Mouse (Mus musculus) G1E-ER4 (cell line): ENCODE results near the gene Olfr1224-ps1. TPM values are rescaled to one million over a fixed set of nuclear protein-coding genes. Genes with fewer than 3 reads are reported as not detected.
"Not testable (repeated sequence)": the region's sequence is repeated elsewhere in the genome, so short reads cannot be mapped to it uniquely, and the experiment has no call there.

ENCODE experiments used
- GATA1 ChIP-seq: IDR thresholded peaks from one replicate; pipeline ENCODE4 v1.8.0; 2012; ENCODE audit warnings: low read length, inconsistent platforms
- polyA plus RNA-seq: library from polyadenylated mRNA; stranded (reverse); fragments of >175 nt; gene quantifications from 2 replicates; pipeline ENCODE4 v1.2.3, GENCODE M21; 2012

The Olfr1224-ps1 gene
- not detected in 2 replicates for polyA plus RNA-seq

DNA sequence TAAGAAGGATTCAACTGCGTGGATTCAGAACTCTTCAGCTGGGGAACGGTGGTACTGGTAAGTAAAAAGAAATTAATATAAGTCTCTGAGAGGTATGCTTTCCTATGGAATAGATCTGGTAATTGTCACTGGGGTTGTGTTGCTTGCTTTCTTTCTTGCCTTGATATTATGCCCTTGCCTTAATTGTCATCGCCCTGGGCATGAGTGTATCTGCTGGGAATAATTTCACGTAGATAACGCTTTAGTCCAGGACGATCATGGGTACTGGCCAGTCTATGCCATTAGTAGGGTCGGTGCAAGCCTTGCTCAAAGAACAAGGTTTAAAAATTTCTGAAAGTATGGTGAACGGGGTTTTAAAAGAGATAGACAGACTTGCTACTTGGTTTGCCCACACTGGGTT is at the start of gene Olfr1224-ps1:
Olfr1224-ps1 (minus strand) TSS at position 101 of the 400 bp plus-strand sequence.
- not testable (repeated sequence) for TF ChIP-seq GATA1

DNA sequence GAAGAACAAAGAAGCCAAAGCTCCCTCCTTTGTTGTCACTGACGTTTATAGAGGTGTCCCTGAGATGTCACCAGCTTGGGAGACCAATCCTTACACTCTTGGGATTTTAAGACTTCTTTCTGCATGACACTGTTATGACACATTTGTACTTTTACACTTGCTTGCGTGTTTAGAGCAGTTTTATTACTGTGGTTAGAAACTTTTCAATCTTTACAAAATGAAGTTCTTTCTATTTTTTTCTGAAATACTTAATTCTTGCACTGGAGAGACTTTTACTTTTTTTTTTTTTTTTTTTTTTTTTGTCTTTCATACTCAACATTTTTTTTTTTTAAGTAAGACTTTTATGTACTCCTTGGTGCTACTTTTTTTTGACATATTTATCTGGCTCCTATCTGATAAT is 36.1 kb upstream of the Olfr1224-ps1 start, which contains the start of gene Olfr1226:
Olfr1226 (minus strand) TSS at position 101 of the 400 bp plus-strand sequence.
- no peak for TF ChIP-seq GATA1

DNA sequence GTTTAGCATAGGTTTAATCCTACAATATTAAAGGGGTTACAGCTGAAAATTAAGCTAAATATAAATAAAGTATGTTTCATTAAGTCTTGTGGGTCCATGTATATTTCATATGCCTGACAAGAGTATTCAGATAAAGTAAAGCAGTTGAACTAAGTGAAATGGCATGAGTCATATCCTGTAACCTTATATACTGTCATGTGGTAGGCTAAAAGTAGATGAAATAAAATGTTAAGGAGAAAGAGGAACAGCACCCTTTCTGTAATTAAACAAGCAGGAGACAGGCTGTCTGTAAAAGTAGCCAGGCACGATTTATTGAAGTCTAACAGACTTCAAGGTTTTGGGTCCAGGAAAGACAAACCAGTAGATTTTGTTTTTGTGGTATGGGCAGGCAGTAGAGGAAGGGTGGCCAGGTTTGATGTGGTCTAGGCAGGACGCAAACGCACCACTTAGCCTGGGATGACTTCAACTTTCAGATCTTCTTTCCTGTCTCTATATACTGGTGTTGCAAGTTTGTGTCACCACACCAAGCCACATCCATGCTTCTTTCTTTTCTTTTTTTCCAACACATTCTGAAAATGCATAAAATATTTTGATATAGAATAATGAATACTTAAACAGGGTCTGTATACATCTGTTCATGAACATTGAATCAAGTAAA is 32.6 kb upstream of the Olfr1224-ps1 start:
- TF ChIP-seq GATA1: no peak

DNA sequence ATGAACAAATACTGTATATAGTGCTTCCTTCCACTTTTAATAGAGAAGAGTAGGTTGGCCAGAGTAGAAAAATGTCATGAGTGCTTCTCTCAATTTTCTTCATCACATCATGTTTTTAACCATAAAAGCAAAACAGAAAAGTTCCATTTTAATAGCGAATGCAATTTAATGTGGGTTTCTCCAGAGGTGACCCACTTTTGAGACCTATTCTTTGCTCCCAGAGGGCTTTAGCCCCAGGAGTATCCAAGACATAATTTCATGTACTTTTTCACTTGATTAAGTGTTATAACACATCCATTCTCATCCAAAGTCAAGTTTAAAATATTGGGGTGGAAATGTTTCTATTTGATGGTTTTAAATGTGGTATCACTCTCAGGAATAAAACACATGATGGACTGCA is 10.7 kb upstream of the Olfr1224-ps1 start, which contains the start of gene Olfr1225:
Olfr1225 (minus strand) TSS at position 101 of the 400 bp plus-strand sequence.
- TF ChIP-seq GATA1: no peak

DNA sequence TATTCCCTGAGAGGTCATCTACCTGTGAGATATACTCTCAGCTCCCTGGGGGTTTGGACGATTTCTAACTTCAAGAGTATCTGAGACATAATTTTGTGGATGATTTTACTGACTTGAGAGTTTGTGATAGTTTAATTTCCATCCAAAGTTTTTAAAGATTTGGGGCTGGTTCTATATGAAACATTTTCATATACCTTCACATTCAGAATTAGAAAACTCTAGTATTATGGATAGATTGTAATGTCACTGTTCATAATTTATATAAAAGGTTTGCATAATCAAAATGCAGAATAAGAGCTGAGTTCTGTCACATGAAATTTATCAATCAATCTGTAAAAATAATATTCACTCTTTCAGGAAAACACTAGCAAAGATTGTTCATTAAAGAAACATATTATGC is 12.4 kb downstream of the Olfr1224-ps1 start, which contains the start of gene Olfr1223:
Olfr1223 (minus strand) TSS at position 101 of the 400 bp plus-strand sequence.
- TF ChIP-seq GATA1: no peak

DNA sequence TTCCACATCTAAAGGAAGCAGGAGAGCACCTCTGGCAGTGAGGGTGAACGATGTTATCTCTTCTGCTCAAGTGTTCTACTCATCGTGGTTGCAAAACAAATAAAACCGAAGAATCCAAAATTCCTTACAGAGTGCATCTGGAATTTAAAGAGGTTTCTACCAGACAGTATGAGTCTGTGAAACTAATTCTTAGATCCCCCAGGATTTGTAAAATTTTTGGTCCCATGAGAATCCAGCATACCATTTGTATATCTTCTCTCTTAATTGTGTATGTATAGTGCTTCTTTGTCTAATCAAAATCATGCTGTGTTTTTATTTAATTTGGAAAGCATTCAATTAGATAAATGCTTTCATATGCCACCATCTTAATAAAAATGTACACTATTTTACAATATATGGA is 30.9 kb downstream of the Olfr1224-ps1 start, which contains the start of gene Olfr1222:
Olfr1222 (minus strand) TSS at position 101 of the 400 bp plus-strand sequence.
- no peak for TF ChIP-seq GATA1

DNA sequence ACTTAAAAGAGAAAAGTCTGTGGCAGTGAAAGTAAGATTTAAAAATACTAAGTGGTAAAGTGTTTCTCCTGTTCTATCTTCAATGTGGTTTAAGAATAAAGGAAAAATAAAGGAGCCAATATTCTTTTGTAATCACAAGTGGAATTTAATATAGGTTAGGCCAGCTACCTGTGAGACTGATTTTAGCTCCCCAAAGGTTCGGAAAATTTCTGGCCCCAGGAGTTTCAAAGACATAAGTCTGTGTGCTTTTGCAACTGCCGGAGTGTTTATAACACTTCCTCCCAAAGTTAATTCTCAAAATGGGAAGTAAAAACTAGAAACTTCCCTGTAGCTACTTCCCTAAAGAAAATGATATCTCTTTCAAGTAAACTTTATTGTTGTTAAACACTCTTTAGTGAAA is 46.7 kb downstream of the Olfr1224-ps1 start, which contains the start of gene Olfr1221:
Olfr1221 (minus strand) TSS at position 101 of the 400 bp plus-strand sequence.
- no peak for TF ChIP-seq GATA1

DNA sequence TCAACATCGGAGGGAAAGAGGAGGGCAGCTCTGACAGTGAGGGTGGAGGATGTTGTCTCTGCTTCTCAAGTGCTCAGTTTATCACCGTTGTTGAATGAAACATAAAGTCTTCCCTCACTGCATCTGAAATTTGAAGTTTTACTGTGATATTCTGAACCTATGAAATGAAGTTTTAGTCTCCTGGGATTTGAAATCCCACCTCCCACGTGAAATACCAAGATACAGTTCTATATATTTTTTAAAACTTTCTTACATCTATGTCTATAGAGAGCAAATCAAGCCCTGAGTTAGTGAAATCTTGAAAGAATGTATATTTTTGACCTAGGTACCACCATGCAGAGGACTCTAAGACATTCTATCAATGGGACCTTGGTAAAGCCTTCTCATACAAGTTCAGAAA is 57.2 kb downstream of the Olfr1224-ps1 start, which contains the start of gene Olfr1220:
Olfr1220 (minus strand) TSS at position 101 of the 400 bp plus-strand sequence.
- no peak for TF ChIP-seq GATA1

DNA sequence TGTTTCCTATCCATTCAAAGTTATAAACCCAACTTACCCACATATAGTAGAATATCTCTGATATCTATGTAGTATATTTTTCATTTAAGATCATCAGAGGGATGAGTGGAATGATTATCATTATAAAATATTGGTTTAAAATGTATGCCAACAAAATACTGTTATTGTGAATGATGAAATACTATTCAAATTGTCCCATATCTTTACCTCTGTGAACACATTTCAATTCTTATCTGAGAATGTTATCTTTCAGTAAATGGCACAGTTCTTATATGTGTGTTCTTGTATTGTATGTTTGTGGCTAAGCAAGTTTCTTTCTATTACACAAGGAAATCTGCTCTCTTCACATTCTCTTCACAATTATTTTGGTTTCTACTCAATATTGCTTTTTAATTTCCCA is 58.2 kb downstream of the Olfr1224-ps1 start:
- no peak for TF ChIP-seq GATA1

Other genes starting within 250 kb of the Olfr1224-ps1 start
- gene Olfr1209, start 248.9 kb downstream of the Olfr1224-ps1 start, polyA plus RNA-seq: not detected in 2 replicates
- gene Olfr1211, start 226.0 kb downstream of the Olfr1224-ps1 start, polyA plus RNA-seq: not detected in 2 replicates
- not detected in 2 replicates for gene Olfr1212, start 210.1 kb downstream of the Olfr1224-ps1 start, polyA plus RNA-seq
- gene Gm13762, start 183.8 kb downstream of the Olfr1224-ps1 start, polyA plus RNA-seq: not detected in 2 replicates
- not detected in 2 replicates for gene Olfr1214, start 171.4 kb downstream of the Olfr1224-ps1 start, polyA plus RNA-seq
- gene Olfr1215, start 157.1 kb downstream of the Olfr1224-ps1 start, polyA plus RNA-seq: not detected in 2 replicates
- gene Olfr1216, start 145.8 kb downstream of the Olfr1224-ps1 start, polyA plus RNA-seq: not detected in 2 replicates
- not detected in 2 replicates for gene Olfr1217, start 132.0 kb downstream of the Olfr1224-ps1 start, polyA plus RNA-seq
- not detected in 2 replicates for gene Olfr1218, start 102.9 kb downstream of the Olfr1224-ps1 start, polyA plus RNA-seq
- not detected in 2 replicates for gene Olfr1219, start 80.6 kb downstream of the Olfr1224-ps1 start, polyA plus RNA-seq
- gene Olfr1220, start 57.3 kb downstream of the Olfr1224-ps1 start, polyA plus RNA-seq: not detected in 2 replicates
- not detected in 2 replicates for gene Olfr1221, start 46.8 kb downstream of the Olfr1224-ps1 start, polyA plus RNA-seq
- gene Olfr1222, start 31.0 kb downstream of the Olfr1224-ps1 start, polyA plus RNA-seq: not detected in 2 replicates
- not detected in 2 replicates for gene Olfr1223, start 12.5 kb downstream of the Olfr1224-ps1 start, polyA plus RNA-seq
- gene Olfr1225, start 10.6 kb upstream of the Olfr1224-ps1 start, polyA plus RNA-seq: not detected in 2 replicates
- gene Olfr1226, start 36.0 kb upstream of the Olfr1224-ps1 start, polyA plus RNA-seq: not detected in 2 replicates
- gene Olfr1228, start 90.0 kb upstream of the Olfr1224-ps1 start, polyA plus RNA-seq: not detected in 2 replicates
- gene Olfr1229, start 123.9 kb upstream of the Olfr1224-ps1 start, polyA plus RNA-seq: not detected in 2 replicates
- gene Olfr1230, start 133.2 kb upstream of the Olfr1224-ps1 start, polyA plus RNA-seq: not detected in 2 replicates
- not detected in 2 replicates for gene Olfr1231, start 143.0 kb upstream of the Olfr1224-ps1 start, polyA plus RNA-seq
- not detected in 2 replicates for gene Olfr1232, start 165.6 kb upstream of the Olfr1224-ps1 start, polyA plus RNA-seq
- not detected in 2 replicates for gene Olfr1233, start 178.3 kb upstream of the Olfr1224-ps1 start, polyA plus RNA-seq
- gene Olfr1234, start 200.8 kb upstream of the Olfr1224-ps1 start, polyA plus RNA-seq: not detected in 2 replicates
- gene Olfr1238, start 245.6 kb upstream of the Olfr1224-ps1 start, polyA plus RNA-seq: not detected in 2 replicates